Mouse (Mus musculus): ENCODE measurements around the gene Eya3.

Gene Eya3

GRCm38 (mm10) chr4:132639191-132639713 is 465 bp downstream of the Eya3 start:
- DNase-seq (ENCODE audit: extremely low read depth, low read depth, low spot score) = no peak

- no peak for DNase-seq (ENCODE audit: extremely low read depth, low read depth, low spot score)
Observed at GRCm38 (mm10) chr4:132647439-132647838, 8.7 kb downstream of the Eya3 start.

GRCm38 (mm10) chr4:132649271-132649999 is 10.6 kb downstream of the Eya3 start:
- no peak for DNase-seq (ENCODE audit: extremely low read depth, low read depth, low spot score)

GRCm38 (mm10) chr4:132652842-132653241 is 14.1 kb downstream of the Eya3 start:
- no peak for DNase-seq (ENCODE audit: extremely low read depth, low read depth, low spot score)

GRCm38 (mm10) chr4:132653799-132654198 is 15.0 kb downstream of the Eya3 start:
- no peak for DNase-seq (ENCODE audit: extremely low read depth, low read depth, low spot score)

- DNase-seq (ENCODE audit: extremely low read depth, low read depth, low spot score) = no peak
Observed at GRCm38 (mm10) chr4:132655290-132655689, 16.5 kb downstream of the Eya3 start.

GRCm38 (mm10) chr4:132659106-132659505 is 20.3 kb downstream of the Eya3 start:
- DNase-seq (ENCODE audit: extremely low read depth, low read depth, low spot score) = no peak

GRCm38 (mm10) chr4:132672697-132673096 is 33.9 kb downstream of the Eya3 start:
- DNase-seq (ENCODE audit: extremely low read depth, low read depth, low spot score) = no peak

- DNase-seq (ENCODE audit: extremely low read depth, low read depth, low spot score) = no peak
Observed at GRCm38 (mm10) chr4:132676771-132677539, 38.2 kb downstream of the Eya3 start.

GRCm38 (mm10) chr4:132689634-132690033 is 50.8 kb downstream of the Eya3 start:
- no peak for DNase-seq (ENCODE audit: extremely low read depth, low read depth, low spot score)

GRCm38 (mm10) chr4:132693366-132693765 is 54.6 kb downstream of the Eya3 start:
- no peak for DNase-seq (ENCODE audit: extremely low read depth, low read depth, low spot score)

- no peak for DNase-seq (ENCODE audit: extremely low read depth, low read depth, low spot score)
Observed at GRCm38 (mm10) chr4:132702076-132702475, 63.3 kb downstream of the Eya3 start.

GRCm38 (mm10) chr4:132706885-132707284 is 68.1 kb downstream of the Eya3 start:
- DNase-seq (ENCODE audit: extremely low read depth, low read depth, low spot score) = no peak

GRCm38 (mm10) chr4:132713181-132713580 is 74.4 kb downstream of the Eya3 start:
- DNase-seq (ENCODE audit: extremely low read depth, low read depth, low spot score) = no peak

GRCm38 (mm10) chr4:132718251-132718650 is 79.5 kb downstream of the Eya3 start:
- DNase-seq (ENCODE audit: extremely low read depth, low read depth, low spot score) = no peak

GRCm38 (mm10) chr4:132728233-132728632 is 89.4 kb downstream of the Eya3 start:
- DNase-seq (ENCODE audit: extremely low read depth, low read depth, low spot score) = no peak

- DNase-seq (ENCODE audit: extremely low read depth, low read depth, low spot score) = no peak
Observed at GRCm38 (mm10) chr4:132731616-132732015, 92.8 kb downstream of the Eya3 start.

- DNase-seq (ENCODE audit: extremely low read depth, low read depth, low spot score) = no peak
Observed at GRCm38 (mm10) chr4:132732148-132732684, 93.4 kb downstream of the Eya3 start, which contains the start of gene Xkr8. Xkr8 (minus strand) TSS chr4:132732546.

- no peak for DNase-seq (ENCODE audit: extremely low read depth, low read depth, low spot score)
Observed at GRCm38 (mm10) chr4:132733071-132733770, 94.4 kb downstream of the Eya3 start.

- DNase-seq (ENCODE audit: extremely low read depth, low read depth, low spot score) = no peak
Observed at GRCm38 (mm10) chr4:132734766-132735165, 96.0 kb downstream of the Eya3 start.

GRCm38 (mm10) chr4:132735389-132735788 is 96.6 kb downstream of the Eya3 start:
- no peak for DNase-seq (ENCODE audit: extremely low read depth, low read depth, low spot score)
